Mouse (Mus musculus): ENCODE measurements at regions not wholly inside any gene's neighbourhood (a gene's known extent, or its start where the extent isn't known, plus 50 kb on each side); places are given as distances from the start of the nearest gene placed in this dataset.

GRCm38 (mm10) chr5:73764226-73764625, 113.0 kb downstream of the Spata18 start:
- Histone ChIP-seq H3K4me2 (no peak overlapping the region), H3K4me1 (replicated peaks) (no peaks in the 10 kb centered on the region), H3K9me3 (replicated peaks) (no peaks in the 10 kb centered on the region), H3K4me3 (replicated peaks) (no peak overlapping the region), H3K9ac (no peak overlapping the region), H3K36me3 (no peaks in the 10 kb centered on the region), H3K27ac (no peak overlapping the region), H3K27me3 (no peaks in the 10 kb centered on the region)
- DNase-seq (no peak), ATAC-seq (ENCODE audit: low read depth) (no peak)
- WGBS (ENCODE audit: insufficient replicate concordance), result 54% methylated on average over 1 of the region's 1 CpGs

- Histone ChIP-seq H3K4me1 (replicated peaks) (no peaks in the 10 kb centered on the region), H3K9me3 (replicated peaks) (no peaks in the 10 kb centered on the region), H3K4me3 (replicated peaks) (no peak overlapping the region), H3K27ac (no peak overlapping the region), H3K36me3 (no peaks in the 10 kb centered on the region), H3K27me3 (no peaks in the 10 kb centered on the region), H3K4me2 (no peak overlapping the region), H3K9ac (no peak overlapping the region)
- DNase-seq (no peak), ATAC-seq (ENCODE audit: low read depth) (no peak)
- 65% methylated on average over 7 of the region's 7 CpGs for WGBS (ENCODE audit: insufficient replicate concordance)
Measured at GRCm38 (mm10) chr5:73765466-73765865, 114.3 kb downstream of the Spata18 start.

GRCm38 (mm10) chr5:73768253-73768652, 117.1 kb downstream of the Spata18 start:
- WGBS (ENCODE audit: insufficient replicate concordance), result 31% methylated on average over 3 of the region's 3 CpGs
- H3K9ac ChIP-seq, result no peak overlapping the region
- no peaks in the 10 kb centered on the region for H3K4me1 ChIP-seq (replicated peaks)
- no peak overlapping the region for H3K27ac ChIP-seq
- no peaks in the 10 kb centered on the region for H3K27me3 ChIP-seq
- H3K36me3 ChIP-seq, result no peaks in the 10 kb centered on the region
- ATAC-seq (ENCODE audit: low read depth), result no peak
- no peak overlapping the region for H3K4me3 ChIP-seq (replicated peaks)
- DNase-seq, result no peak
- no peaks in the 10 kb centered on the region for H3K9me3 ChIP-seq (replicated peaks)
- H3K4me2 ChIP-seq, result no peak overlapping the region

DNA sequence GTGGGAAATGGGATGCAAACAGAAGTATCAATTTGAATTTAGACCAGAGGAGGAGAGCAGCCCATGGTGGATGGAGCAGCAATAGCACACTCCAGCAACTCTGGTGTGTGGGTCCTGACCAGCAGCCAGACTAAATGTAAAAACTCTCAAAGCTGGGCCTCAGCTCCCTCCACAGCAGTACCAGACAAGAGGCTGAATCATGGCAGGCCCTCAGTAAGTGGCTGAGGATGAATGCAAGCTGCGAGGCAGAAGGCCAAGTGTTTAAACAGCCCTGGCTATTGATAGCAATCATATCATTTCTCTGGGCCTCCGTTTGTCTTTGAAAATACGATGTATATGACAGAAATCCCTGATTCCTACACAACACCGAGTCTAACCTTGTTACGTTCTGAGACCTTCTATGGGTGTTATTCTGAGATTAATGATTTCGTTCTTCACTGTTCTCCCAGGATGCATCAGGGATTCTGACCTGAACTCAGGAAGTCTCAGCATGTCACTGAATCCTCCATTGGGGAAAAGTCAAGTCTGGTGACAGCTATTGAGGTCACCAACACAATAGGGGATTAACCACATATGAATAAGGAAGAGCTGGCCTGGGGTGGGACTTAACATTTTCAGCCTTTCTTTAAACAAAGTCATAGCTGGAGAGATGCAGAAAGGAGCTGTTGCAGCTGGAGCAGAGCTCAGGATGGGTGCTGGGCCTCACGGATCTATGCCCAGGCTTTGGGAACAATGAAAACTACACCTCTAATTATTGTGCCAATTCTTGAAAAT, 124.8 kb downstream of the Spata18 start:
- ATAC-seq (ENCODE audit: low read depth), result no peak
- Histone ChIP-seq H3K27me3 (no peaks in the 10 kb centered on the region), H3K4me2 (no peak overlapping the region), H3K4me3 (replicated peaks) (no peak overlapping the region), H3K9me3 (replicated peaks) (no peaks in the 10 kb centered on the region), H3K36me3 (no peaks in the 10 kb centered on the region), H3K9ac (no peak overlapping the region), H3K4me1 (replicated peaks) (no peaks in the 10 kb centered on the region), H3K27ac (no peak overlapping the region)
- DNase-seq, result no peak
- WGBS (ENCODE audit: insufficient replicate concordance), result 69% methylated on average over 7 of the region's 7 CpGs

DNA sequence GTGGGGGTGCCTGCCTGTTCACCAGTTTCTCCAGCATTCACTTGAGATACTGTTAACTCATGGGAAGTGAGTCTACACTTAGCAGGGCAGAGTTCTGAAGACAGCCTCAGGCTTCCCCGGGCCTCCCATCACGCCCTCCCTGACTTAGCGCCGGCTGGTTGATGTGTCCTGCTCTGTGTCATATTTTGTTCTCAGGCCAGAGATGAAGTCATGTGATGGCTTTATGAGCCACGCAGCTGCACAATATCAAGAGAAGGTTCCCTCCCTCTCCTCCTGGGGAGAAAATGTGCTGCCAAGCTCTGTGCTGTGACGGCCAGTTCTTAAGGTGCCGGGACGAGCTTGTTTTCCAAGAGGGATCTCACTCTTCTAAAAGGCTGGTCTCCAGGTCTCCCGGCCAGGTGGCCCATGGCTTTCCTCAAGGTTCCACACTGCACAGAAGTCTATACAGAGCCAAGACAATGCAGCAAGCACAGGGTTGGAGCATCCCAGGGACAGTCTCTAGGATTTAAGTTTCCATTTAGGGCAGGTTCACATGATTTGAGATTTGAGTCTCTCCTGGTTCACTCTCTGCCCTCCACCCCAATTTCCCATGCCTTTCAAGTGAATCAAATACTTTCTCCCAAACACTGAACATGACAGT, 126.2 kb downstream of the Spata18 start:
- Histone ChIP-seq H3K27ac (no peak overlapping the region), H3K36me3 (no peaks in the 10 kb centered on the region), H3K9me3 (replicated peaks) (no peaks in the 10 kb centered on the region), H3K4me1 (replicated peaks) (no peaks in the 10 kb centered on the region), H3K27me3 (no peaks in the 10 kb centered on the region), H3K4me3 (replicated peaks) (no peak overlapping the region), H3K4me2 (no peak overlapping the region), H3K9ac (no peak overlapping the region)
- ATAC-seq (ENCODE audit: low read depth) (no peak), DNase-seq (no peak)
- WGBS (ENCODE audit: insufficient replicate concordance), result 75% methylated on average over 9 of the region's 9 CpGs

GRCm38 (mm10) chr5:73781190-73781940, 130.2 kb downstream of the Spata18 start:
- Histone ChIP-seq H3K36me3 (no peaks in the 10 kb centered on the region), H3K27ac (no peak overlapping the region), H3K4me3 (replicated peaks) (no peak overlapping the region), H3K9ac (no peak overlapping the region), H3K9me3 (replicated peaks) (no peaks in the 10 kb centered on the region), H3K4me1 (replicated peaks) (no peaks in the 10 kb centered on the region), H3K4me2 (no peak overlapping the region), H3K27me3 (no peaks in the 10 kb centered on the region)
- DNase-seq (no peak), ATAC-seq (ENCODE audit: low read depth) (no peak)
- WGBS (ENCODE audit: insufficient replicate concordance), result 74% methylated on average over 23 of the region's 23 CpGs

- 66% methylated on average over 15 of the region's 15 CpGs for WGBS (ENCODE audit: insufficient replicate concordance)
- Histone ChIP-seq H3K4me3 (replicated peaks) (no peak overlapping the region), H3K27ac (no peak overlapping the region), H3K4me2 (no peak overlapping the region), H3K4me1 (replicated peaks) (no peaks in the 10 kb centered on the region), H3K9me3 (replicated peaks) (no peaks in the 10 kb centered on the region), H3K27me3 (no peaks in the 10 kb centered on the region), H3K9ac (no peak overlapping the region), H3K36me3 (no peaks in the 10 kb centered on the region)
- ATAC-seq (ENCODE audit: low read depth) (no peak), DNase-seq (no peak)
Measured at GRCm38 (mm10) chr5:73782214-73783091, 131.3 kb downstream of the Spata18 start.

DNA sequence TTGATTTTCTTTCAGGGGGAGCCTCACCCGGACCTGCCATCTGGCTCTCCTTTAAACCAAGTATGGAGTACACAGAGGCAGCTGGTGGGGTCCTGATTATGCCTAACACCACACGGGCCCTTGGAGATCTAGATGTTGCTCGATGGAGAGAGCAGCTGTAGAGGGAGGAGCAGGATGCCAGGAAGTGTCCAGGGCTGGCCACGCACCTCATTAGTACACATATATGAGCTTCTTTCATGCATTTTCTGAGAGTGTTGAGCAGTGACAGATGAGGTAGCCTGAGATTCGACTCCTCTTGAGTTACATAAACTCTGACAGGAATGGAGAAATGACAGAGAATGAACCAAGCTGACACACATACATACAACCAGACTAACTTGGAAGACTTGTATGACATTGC, 136.1 kb downstream of the Spata18 start:
- ATAC-seq (ENCODE audit: low read depth) (no peak), DNase-seq (no peak)
- H3K4me3 ChIP-seq (replicated peaks), result no peak overlapping the region
- WGBS (ENCODE audit: insufficient replicate concordance), result 56% methylated on average over 5 of the region's 5 CpGs
- no peak overlapping the region for H3K27ac ChIP-seq
- no peak overlapping the region for H3K4me2 ChIP-seq
- no peaks in the 10 kb centered on the region for H3K9me3 ChIP-seq (replicated peaks)
- no peaks in the 10 kb centered on the region for H3K36me3 ChIP-seq
- no peaks in the 10 kb centered on the region for H3K4me1 ChIP-seq (replicated peaks)
- H3K9ac ChIP-seq, result no peak overlapping the region
- H3K27me3 ChIP-seq, result no peaks in the 10 kb centered on the region

GRCm38 (mm10) chr5:73792216-73792615, 141.0 kb downstream of the Spata18 start:
- no peak for ATAC-seq (ENCODE audit: low read depth)
- no peaks in the 10 kb centered on the region for H3K4me1 ChIP-seq (replicated peaks)
- no peak overlapping the region for H3K9ac ChIP-seq
- no peaks in the 10 kb centered on the region for H3K36me3 ChIP-seq
- H3K27ac ChIP-seq, result no peak overlapping the region
- no peak overlapping the region for H3K4me2 ChIP-seq
- DNase-seq, result no peak
- H3K4me3 ChIP-seq (replicated peaks), result no peak overlapping the region
- no peaks in the 10 kb centered on the region for H3K27me3 ChIP-seq
- 62% methylated on average over 3 of the region's 3 CpGs for WGBS (ENCODE audit: insufficient replicate concordance)
- no peaks in the 10 kb centered on the region for H3K9me3 ChIP-seq (replicated peaks)

GRCm38 (mm10) chr5:73796201-73796600, 145.0 kb downstream of the Spata18 start:
- no peaks in the 10 kb centered on the region for H3K4me1 ChIP-seq (replicated peaks)
- H3K9ac ChIP-seq, result no peak overlapping the region
- WGBS (ENCODE audit: insufficient replicate concordance), result 58% methylated on average over 2 of the region's 2 CpGs
- ATAC-seq (ENCODE audit: low read depth) (no peak), DNase-seq (no peak)
- H3K4me3 ChIP-seq (replicated peaks), result no peak overlapping the region
- H3K27me3 ChIP-seq, result no peaks in the 10 kb centered on the region
- no peak overlapping the region for H3K27ac ChIP-seq
- no peaks in the 10 kb centered on the region for H3K9me3 ChIP-seq (replicated peaks)
- no peaks in the 10 kb centered on the region for H3K36me3 ChIP-seq
- H3K4me2 ChIP-seq, result no peak overlapping the region

- Histone ChIP-seq H3K27me3 (no peaks in the 10 kb centered on the region), H3K36me3 (no peaks in the 10 kb centered on the region), H3K4me2 (no peak overlapping the region), H3K4me1 (replicated peaks) (no peaks in the 10 kb centered on the region), H3K9me3 (replicated peaks) (no peaks in the 10 kb centered on the region), H3K9ac (no peak overlapping the region), H3K27ac (no peak overlapping the region), H3K4me3 (replicated peaks) (no peak overlapping the region)
- DNase-seq, result no peak
- no peak for ATAC-seq (ENCODE audit: low read depth)
- WGBS (ENCODE audit: insufficient replicate concordance), result 59% methylated on average over 3 of the region's 3 CpGs
Measured at GRCm38 (mm10) chr5:73797980-73798379, 146.8 kb downstream of the Spata18 start.

Data from liver, embryonic 13.5 days (tissue).